Mouse (Mus musculus): ENCODE data around the gene Dlg2.

- TF ChIP-seq POLR2A (IDR thresholded peaks at IDR 0.05; ENCODE audit: control insufficient read depth, extremely low read depth, insufficient read depth, low read length, poor library complexity) (no peak), CTCF (IDR thresholded peaks at IDR 0.05; ENCODE audit: borderline replicate concordance, control insufficient read depth, extremely low read depth, insufficient read depth, low read length, poor library complexity) (no peak)
These were observed 963.9 kb downstream of the Dlg2 start for GRCm38 (mm10) chr7:91440326-91440725.
